Mouse (Mus musculus) MEL (cell line): ENCODE measurements around the gene Hmgb1.

Experiments
- CTCF ChIP-seq, 3 experiments: IDR thresholded peaks in 2 of 3; conservative IDR thresholded peaks in 1 of 3; 2 replicates each; pipeline ENCODE4 v1.5.1; 2011 to 2012; ENCODE audit warnings: low read length in 3 of 3, low read depth in 2 of 3, mild to moderate bottlenecking in 2 of 3, improper control_type of control experiment in 1 of 3, inconsistent platforms in 1 of 3, mixed read lengths in 1 of 3, moderate library complexity in 1 of 3; ENCODE audit not compliant: control insufficient read depth in 1 of 3, insufficient read depth in 1 of 3, poor library complexity in 1 of 3, severe bottlenecking in 1 of 3
- RAD21 ChIP-seq: IDR thresholded peaks from 2 replicates; pipeline ENCODE4 v1.6.1; 2011; ENCODE audit warnings: mild to moderate bottlenecking, low read depth, low read length, improper control_type of control experiment

GRCm38 (mm10) chr5:149104096-149104725 lies 80.1 kb downstream of the Hmgb1 start:
- TF ChIP-seq RAD21 = no peak
- no peak for TF ChIP-seq CTCF (IDR thresholded peaks at IDR 0.05 in 2 of 3, conservative IDR thresholded peaks at IDR 0.05 in 1 of 3; ENCODE audit: control insufficient read depth in 1 of 3, insufficient read depth in 1 of 3, low read depth in 2 of 3, low read length in 3 of 3, poor library complexity in 1 of 3, severe bottlenecking in 1 of 3)
